Mouse (Mus musculus) intestine, postnatal 0 days (tissue): Measurements from ENCODE around the gene Pitpnm2. TPM values are rescaled to one million over a fixed set of nuclear protein-coding genes. Genes with fewer than 3 reads are reported as not detected.

Experiments used
- ATAC-seq: fragments of 200-750 bp; cut with Nextera tagmentation; 2 replicates; pipeline ENCODE4 v1.8.0; 2017; ENCODE audit warnings: mild to moderate bottlenecking, moderate TSS enrichment, moderate library complexity
- H3K27ac ChIP-seq: fragments of 300-500 bp; sonication (generic); 2 replicates; pipeline ENCODE4 v1.5.1; 2014; ENCODE audit warnings: mild to moderate bottlenecking, low read depth, low read length, moderate library complexity
- H3K27me3 ChIP-seq: fragments of 300-500 bp; sonication (generic); replicated peaks from 2 replicates; pipeline ENCODE4 v1.6.1; 2014; ENCODE audit warnings: low read length, mixed read lengths; ENCODE audit not compliant: control insufficient read depth, insufficient read depth
- H3K36me3 ChIP-seq: fragments of 300-500 bp; sonication (generic); 2 replicates; pipeline ENCODE4 v1.6.1; 2014; ENCODE audit warnings: mild to moderate bottlenecking, moderate library complexity; ENCODE audit not compliant: control insufficient read depth, insufficient read depth
- H3K4me1 ChIP-seq: fragments of 300-500 bp; sonication (generic); replicated peaks from 2 replicates; pipeline ENCODE4 v1.6.1; 2014; ENCODE audit warnings: antibody characterized with exemption, low read length, mixed read lengths; ENCODE audit not compliant: control insufficient read depth, insufficient read depth
- H3K4me2 ChIP-seq: fragments of 300-500 bp; sonication (generic); replicated peaks from 2 replicates; pipeline ENCODE4 v1.6.1; 2014; ENCODE audit warnings: low read depth, mild to moderate bottlenecking, moderate library complexity
- H3K4me3 ChIP-seq: fragments of 300-500 bp; sonication (generic); 2 replicates; pipeline ENCODE4 v1.5.1; 2014; ENCODE audit warnings: low read depth, low read length
- H3K9ac ChIP-seq: fragments of 300-500 bp; sonication (generic); 2 replicates; pipeline ENCODE4 v1.6.1; 2014; ENCODE audit warnings: mild to moderate bottlenecking, low read depth, low read length
- H3K9me3 ChIP-seq: fragments of 300-500 bp; sonication (generic); 2 replicates; pipeline ENCODE4 v1.6.1; 2016; ENCODE audit warnings: mixed run types; ENCODE audit not compliant: control insufficient read depth
- CTCF ChIP-seq: sonication (generic); IDR thresholded peaks from 2 replicates; pipeline ENCODE4 v1.5.1; 2016; ENCODE audit warnings: low read depth, mild to moderate bottlenecking, control low read depth, antibody characterized with exemption, moderate library complexity
- WGBS: fragments of 180-500 bp; shearing (Covaris S2); extraction: QIAGEN DNeasy Blood & Tissue Kit; methylation state at CpG from one replicate; pipeline ENCODE4 v1.1.7; 2014; 5-methylcytosine and 5-hydroxymethylcytosine counted together
- polyA plus RNA-seq: library from polyadenylated mRNA; unstranded; fragments of >200 nt; fragmentation: Nextera tagmentation; extraction: Ambion mirVana; gene quantifications from 2 replicates; pipeline ENCODE4 v1.2.1, GENCODE M21; 2015

Pitpnm2 gene
- polyA plus RNA-seq, 1 experiment from 2014 or later: 1.5 TPM

DNA sequence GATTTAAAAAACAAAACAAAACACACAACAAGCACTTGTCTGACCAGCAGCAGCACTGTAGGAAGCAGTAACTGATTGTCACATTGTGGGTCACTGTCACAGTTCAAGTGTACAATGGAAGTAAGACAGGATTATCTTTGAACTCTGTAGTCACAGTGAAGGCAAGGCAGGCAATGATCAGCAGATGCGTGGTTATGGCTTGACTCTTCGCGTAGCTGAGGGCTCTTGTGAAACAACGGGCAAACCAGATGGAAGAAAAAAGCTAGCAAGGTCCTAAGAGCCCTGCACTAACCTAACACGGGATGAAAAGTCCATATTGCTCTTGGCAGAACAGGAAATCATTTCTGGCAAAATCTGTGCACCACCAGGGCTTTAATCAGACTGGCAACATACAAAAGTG lies 1.5 kb upstream of the Pitpnm2 start:
- Histone ChIP-seq H3K4me3 (no peak overlapping the region), H3K4me2 (no peak overlapping the region), H3K4me1 (no peaks in the 10 kb centered on the region), H3K27ac (no peak overlapping the region), H3K36me3 (peaks cover 10% of the 10 kb centered on the region), H3K9me3 (no peaks in the 10 kb centered on the region), H3K9ac (no peak overlapping the region), H3K27me3 (no peaks in the 10 kb centered on the region)
- WGBS: 82% methylated on average over 5 of the region's 5 CpGs
- TF ChIP-seq CTCF: no peak
- ATAC-seq: no peak

DNA sequence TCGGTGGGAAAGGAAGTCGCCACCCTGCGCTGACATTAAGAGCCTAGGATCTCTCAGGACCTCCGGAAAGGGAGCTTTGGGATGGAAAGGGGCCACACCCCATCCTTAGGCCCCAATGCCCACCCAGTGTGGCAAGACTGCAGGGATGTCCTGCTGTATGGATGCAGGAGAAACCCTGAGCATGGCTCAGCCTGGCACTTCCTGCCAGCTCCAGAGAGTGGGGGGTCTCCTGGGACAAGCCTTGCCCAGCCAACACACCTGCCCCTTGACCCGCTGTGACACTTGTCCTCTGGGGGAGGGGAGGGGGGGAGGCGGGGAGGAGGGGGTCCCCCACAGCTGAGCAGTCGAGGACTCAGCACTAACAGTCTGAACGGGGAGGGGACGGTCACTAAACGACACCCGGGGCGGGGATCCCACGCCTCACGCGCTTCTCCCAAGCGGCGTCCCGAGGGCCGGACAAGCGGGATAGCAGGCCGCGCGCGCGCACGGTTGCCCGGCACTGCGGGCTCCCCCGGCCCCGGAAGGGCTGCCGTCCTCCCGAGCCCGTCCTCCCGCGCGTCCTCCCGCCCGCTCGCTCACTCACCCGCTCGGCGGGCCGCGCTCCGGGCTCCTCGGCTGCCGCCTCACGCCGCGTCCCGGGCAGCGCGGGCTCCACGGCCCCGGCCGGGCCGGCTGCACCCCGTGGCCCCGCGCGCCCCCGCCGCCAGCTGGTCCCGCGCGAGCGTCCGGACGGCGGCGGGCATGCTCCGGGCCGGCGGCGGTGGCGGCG lies 531 bp downstream of the Pitpnm2 start:
- no peaks in the 10 kb centered on the region for H3K27me3 ChIP-seq
- H3K4me1 ChIP-seq: no peaks in the 10 kb centered on the region
- TF ChIP-seq CTCF: no peak
- H3K36me3 ChIP-seq: peaks cover 8% of the 10 kb centered on the region
- H3K9me3 ChIP-seq: no peaks in the 10 kb centered on the region
- 3% methylated on average over 65 of the region's 77 CpGs for WGBS
- H3K27ac ChIP-seq: peak overlapping the region; percentile 79
- H3K4me3 ChIP-seq: peak overlapping the region; percentile 65
- ATAC-seq: peak; percentile 63
- peak overlapping the region; percentile 74 for H3K9ac ChIP-seq
- H3K4me2 ChIP-seq: peak overlapping the region; percentile 95

DNA sequence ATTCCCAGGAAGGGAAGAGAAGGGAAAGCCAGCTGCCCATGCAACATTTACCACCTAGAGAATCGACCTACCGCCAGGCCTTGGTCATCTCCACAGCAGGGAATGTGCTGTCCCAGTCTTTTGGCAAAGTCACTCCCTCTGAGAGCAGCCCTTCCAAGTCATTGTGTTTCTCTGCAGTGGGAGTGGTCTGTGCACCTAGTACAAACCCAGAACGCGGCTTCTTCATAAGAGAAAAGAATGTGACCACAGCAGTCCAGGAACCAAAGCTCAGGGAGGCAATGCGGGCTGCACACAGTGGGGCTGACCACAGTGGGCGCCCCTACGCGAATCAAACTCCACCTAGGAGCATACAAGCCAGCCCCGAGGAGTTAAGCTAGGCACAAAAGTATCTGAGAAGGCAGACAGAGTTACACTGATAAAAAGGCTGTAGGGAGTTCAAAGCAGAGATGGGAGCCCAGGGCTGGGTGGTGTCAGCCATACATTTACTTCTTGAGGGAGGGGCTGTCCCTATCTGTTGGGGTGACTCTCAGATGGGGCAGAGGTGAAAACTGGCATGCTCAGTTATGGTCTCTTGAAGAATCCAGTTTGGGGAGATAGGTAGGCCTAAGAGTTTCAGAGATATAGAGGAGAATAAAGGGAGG lies 1.5 kb downstream of the Pitpnm2 start:
- Histone ChIP-seq H3K27ac (no peak overlapping the region), H3K9me3 (no peaks in the 10 kb centered on the region), H3K36me3 (no peaks in the 10 kb centered on the region), H3K4me3 (peak overlapping the region; percentile 65; the same call in 1 of the 2 replicates), H3K27me3 (no peaks in the 10 kb centered on the region), H3K4me1 (no peaks in the 10 kb centered on the region), H3K4me2 (peak overlapping the region; percentile 95), H3K9ac (no peak overlapping the region)
- TF ChIP-seq CTCF: no peak
- WGBS: 48% methylated on average over 9 of the region's 9 CpGs
- no peak for ATAC-seq

DNA sequence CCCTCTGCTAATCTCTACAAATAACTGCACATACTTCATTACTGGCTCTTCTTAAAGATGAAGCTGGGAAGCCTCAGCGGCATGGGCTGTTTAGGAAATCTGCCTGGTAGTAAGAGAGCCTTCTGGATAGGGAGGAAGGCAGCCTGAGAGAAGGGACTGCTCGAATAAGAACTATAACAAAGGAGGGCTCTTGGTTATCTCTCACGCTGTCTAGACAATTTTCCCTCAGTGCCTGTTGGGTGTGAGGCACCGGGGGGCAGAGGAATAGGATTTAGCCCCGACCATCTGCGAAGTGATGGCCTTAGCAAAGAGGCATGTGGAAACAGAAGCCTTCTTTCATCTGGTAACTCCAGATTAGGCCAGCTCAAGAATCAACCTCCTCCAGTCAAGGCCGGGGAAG lies 2.3 kb downstream of the Pitpnm2 start:
- no peaks in the 10 kb centered on the region for H3K4me1 ChIP-seq
- TF ChIP-seq CTCF: no peak
- H3K9ac ChIP-seq: no peak overlapping the region
- no peak for ATAC-seq
- peak overlapping the region; percentile 95; the same call in 1 of the 2 replicates for H3K4me2 ChIP-seq
- no peaks in the 10 kb centered on the region for H3K36me3 ChIP-seq
- WGBS: 68% methylated on average over 7 of the region's 7 CpGs
- no peak overlapping the region for H3K4me3 ChIP-seq
- H3K27ac ChIP-seq: no peak overlapping the region; the same call in 1 of the 2 replicates
- H3K9me3 ChIP-seq: no peaks in the 10 kb centered on the region
- no peaks in the 10 kb centered on the region for H3K27me3 ChIP-seq

DNA sequence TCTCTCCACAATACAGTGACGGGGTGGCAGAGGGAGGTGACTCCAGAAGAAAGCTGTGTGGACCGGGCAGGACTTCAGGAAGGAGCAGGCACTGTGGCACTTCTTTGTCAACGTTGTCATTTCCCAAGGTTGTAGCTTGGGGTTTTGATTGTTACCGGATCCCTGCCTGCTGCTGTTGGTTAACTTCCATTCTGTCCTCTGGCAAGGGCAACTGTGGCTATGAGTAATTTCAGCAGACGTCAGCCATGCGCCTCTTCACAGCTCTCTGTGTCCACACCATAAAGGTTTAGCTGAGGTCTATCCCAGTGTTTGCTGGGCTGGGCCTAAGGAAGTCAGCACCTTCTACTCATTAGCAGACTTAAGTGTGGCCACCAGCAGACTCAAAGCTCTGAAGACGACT lies 4.7 kb downstream of the Pitpnm2 start:
- Histone ChIP-seq H3K27ac (no peak overlapping the region), H3K9me3 (no peaks in the 10 kb centered on the region), H3K36me3 (0 out of 2 replicates have a peak, but pooled peaks cover 3% of the 10 kb centered on the region), H3K9ac (no peak overlapping the region), H3K4me2 (no peak overlapping the region), H3K27me3 (no peaks in the 10 kb centered on the region), H3K4me3 (no peak overlapping the region), H3K4me1 (no peaks in the 10 kb centered on the region; the same call in 1 of the 2 replicates)
- 86% methylated on average over 7 of the region's 7 CpGs for WGBS
- no peak for TF ChIP-seq CTCF
- ATAC-seq: no peak

DNA sequence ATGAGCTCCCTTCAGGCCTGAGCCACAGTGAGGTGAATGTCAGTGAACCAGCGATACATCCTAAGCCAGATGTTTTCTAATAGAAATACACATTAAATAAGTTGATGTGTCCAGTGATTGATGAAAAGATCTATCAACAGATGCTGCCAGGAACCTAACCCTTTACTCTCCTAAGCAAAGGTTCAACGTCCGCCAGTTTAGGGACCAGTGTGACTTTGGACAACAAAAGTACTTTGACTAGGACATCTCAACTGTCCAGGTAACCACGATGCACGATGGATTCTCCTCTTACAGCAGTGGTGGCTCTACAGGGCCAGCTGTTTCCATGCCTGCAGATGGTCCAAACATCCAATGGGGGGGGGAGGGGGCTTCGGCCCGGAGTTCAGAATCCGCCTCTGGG lies 5.1 kb downstream of the Pitpnm2 start:
- Histone ChIP-seq H3K36me3 (0 out of 2 replicates have a peak, but pooled peaks cover 3% of the 10 kb centered on the region), H3K9me3 (no peaks in the 10 kb centered on the region), H3K27me3 (no peaks in the 10 kb centered on the region), H3K27ac (no peak overlapping the region), H3K4me2 (no peak overlapping the region), H3K9ac (no peak overlapping the region), H3K4me1 (no peaks in the 10 kb centered on the region; the same call in 1 of the 2 replicates), H3K4me3 (no peak overlapping the region)
- no peak for ATAC-seq
- TF ChIP-seq CTCF: no peak
- 94% methylated on average over 8 of the region's 8 CpGs for WGBS
